Mouse (Mus musculus) cortical plate, adult 2 months (tissue): Measurements from ENCODE around the gene Peli2. TPM values are rescaled to one million over a fixed set of nuclear protein-coding genes. Genes with fewer than 3 reads are reported as not detected.

Experiments
- H3K27ac ChIP-seq: fragments of 200-500 bp; 2 replicates; pipeline ENCODE4 v1.5.1; 2012; ENCODE audit warnings: low read length, control low read depth, inconsistent platforms; ENCODE audit not compliant: insufficient read depth
- H3K4me1 ChIP-seq: fragments of 200-500 bp; 2 replicates; pipeline ENCODE4 v1.6.1; 2011; ENCODE audit warnings: low read length; ENCODE audit not compliant: control insufficient read depth, insufficient read depth
- H3K4me3 ChIP-seq: fragments of 200-500 bp; 2 replicates; pipeline ENCODE4 v1.5.1; 2011; ENCODE audit warnings: mild to moderate bottlenecking, low read length, control low read depth; ENCODE audit not compliant: insufficient read depth
- CTCF ChIP-seq: fragments of 200-500 bp; IDR thresholded peaks from 2 replicates; pipeline ENCODE4 v1.5.1; 2011; ENCODE audit warnings: mild to moderate bottlenecking, control low read depth, low read length; ENCODE audit not compliant: insufficient read depth; ENCODE audit errors: extremely low read depth
- POLR2A ChIP-seq: fragments of 200-500 bp; IDR thresholded peaks from 2 replicates; pipeline ENCODE4 v1.6.1; 2011; ENCODE audit warnings: mild to moderate bottlenecking, low read length, control low read depth; ENCODE audit not compliant: insufficient read depth; ENCODE audit errors: extremely low read depth
- polyA plus RNA-seq: library from polyadenylated mRNA; depleted of rRNA; stranded (reverse); fragments of >200 nt; gene quantifications from 2 replicates; pipeline ENCODE4 v1.2.3, GENCODE M21; 2012

The Peli2 gene
- polyA plus RNA-seq, 1 experiment = 14.0 TPM

- peaks cover 7% of the 10 kb centered on the region for H3K4me1 ChIP-seq
- H3K27ac ChIP-seq = no peak overlapping the region
- no peak overlapping the region for H3K4me3 ChIP-seq
- TF ChIP-seq POLR2A = no peak
- TF ChIP-seq CTCF = no peak
Observed at GRCm38 (mm10) chr14:48198190-48198954, 77.7 kb downstream of the Peli2 start.

GRCm38 (mm10) chr14:48198957-48199356, 78.3 kb downstream of the Peli2 start:
- Histone ChIP-seq H3K4me3 (no peak overlapping the region), H3K27ac (no peak overlapping the region), H3K4me1 (peaks cover 7% of the 10 kb centered on the region)
- TF ChIP-seq POLR2A (no peak), CTCF (no peak)

GRCm38 (mm10) chr14:48199506-48199905, 78.9 kb downstream of the Peli2 start:
- Histone ChIP-seq H3K4me1 (peaks cover 7% of the 10 kb centered on the region), H3K27ac (no peak overlapping the region), H3K4me3 (no peak overlapping the region)
- TF ChIP-seq POLR2A (no peak), CTCF (no peak)

- Histone ChIP-seq H3K4me1 (peaks cover 7% of the 10 kb centered on the region), H3K27ac (no peak overlapping the region), H3K4me3 (no peak overlapping the region)
- no peak for TF ChIP-seq CTCF
- no peak for TF ChIP-seq POLR2A
Observed at GRCm38 (mm10) chr14:48200291-48200690, 79.7 kb downstream of the Peli2 start.

GRCm38 (mm10) chr14:48200788-48201187, 80.2 kb downstream of the Peli2 start:
- H3K27ac ChIP-seq = no peak overlapping the region
- H3K4me3 ChIP-seq = no peak overlapping the region
- TF ChIP-seq CTCF = no peak
- no peak for TF ChIP-seq POLR2A
- H3K4me1 ChIP-seq = peaks cover 7% of the 10 kb centered on the region

- no peak for TF ChIP-seq POLR2A
- no peak for TF ChIP-seq CTCF
- no peak overlapping the region for H3K4me3 ChIP-seq
- H3K27ac ChIP-seq = no peak overlapping the region
- H3K4me1 ChIP-seq = peaks cover 7% of the 10 kb centered on the region
Observed at GRCm38 (mm10) chr14:48201403-48201802, 80.8 kb downstream of the Peli2 start.

GRCm38 (mm10) chr14:48202096-48203036, 81.7 kb downstream of the Peli2 start:
- no peak overlapping the region for H3K27ac ChIP-seq
- H3K4me1 ChIP-seq = peaks cover 7% of the 10 kb centered on the region
- TF ChIP-seq CTCF = no peak
- no peak for TF ChIP-seq POLR2A
- H3K4me3 ChIP-seq = no peak overlapping the region

GRCm38 (mm10) chr14:48205044-48205443, 84.4 kb downstream of the Peli2 start:
- H3K4me3 ChIP-seq = no peak overlapping the region
- H3K27ac ChIP-seq = no peak overlapping the region
- TF ChIP-seq POLR2A = no peak
- no peak for TF ChIP-seq CTCF
- H3K4me1 ChIP-seq = 0 out of 2 replicates have a peak, but pooled peaks cover under 1% of the 10 kb centered on the region

- Histone ChIP-seq H3K27ac (no peak overlapping the region), H3K4me3 (no peak overlapping the region), H3K4me1 (no peaks in the 10 kb centered on the region)
- TF ChIP-seq CTCF = no peak
- no peak for TF ChIP-seq POLR2A
Observed at GRCm38 (mm10) chr14:48205635-48206034, 85.0 kb downstream of the Peli2 start.
